Mouse (Mus musculus) ES-E14 (cell line): ENCODE results near the gene Exoc4.
A peak's percentile ranks its signal among the peaks of the same experiment; 100 is the strongest.

Experiments
- HCFC1 ChIP-seq: IDR thresholded peaks from 2 replicates; pipeline ENCODE4 v1.6.1; 2012; ENCODE audit warnings: low read length, inconsistent platforms, borderline replicate concordance; ENCODE audit not compliant: insufficient read depth
- MAFK ChIP-seq: IDR thresholded peaks from 2 replicates; pipeline ENCODE4 v1.6.1; 2014; ENCODE audit warnings: mild to moderate bottlenecking, low read depth, low read length, inconsistent platforms; ENCODE audit not compliant: insufficient read depth
- ZNF384 ChIP-seq: IDR thresholded peaks from 2 replicates; pipeline ENCODE4 v1.6.1; 2012; ENCODE audit warnings: low read depth, low read length, inconsistent platforms

DNA sequence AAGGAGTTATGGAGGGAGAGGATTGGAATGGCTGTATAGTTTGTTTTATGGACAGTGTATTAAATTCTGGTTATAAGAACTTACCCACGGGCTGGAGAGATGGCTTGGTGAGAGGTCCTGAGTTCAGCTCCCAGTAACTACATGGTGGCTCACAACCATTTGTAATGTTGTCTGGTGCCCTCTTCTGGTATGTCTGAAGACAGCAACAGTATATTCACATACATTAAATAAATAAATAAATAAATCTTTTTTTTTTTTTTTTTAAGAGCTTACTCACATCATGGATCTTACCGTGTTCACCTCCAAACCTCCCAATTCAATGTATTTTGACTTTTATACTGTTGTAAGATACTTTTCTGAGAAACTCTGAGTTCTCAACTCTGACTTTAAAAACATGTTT lies 143.1 kb downstream of the Exoc4 start:
- peak; percentile 87; the same call in 1 of the 2 replicates for TF ChIP-seq ZNF384
- TF ChIP-seq HCFC1, result no peak
- TF ChIP-seq MAFK, result no peak
